Comparison of ENCODE assay signal across 8 mouse cellular contexts in genomic region chr6:147718052-147718712, GRCm38 (mm10).
DNase-seq lines count a peak whose midpoint lies in the region; ATAC-seq lines count a peak whose summit lies in the region.

No protein-coding gene starts in this region.

- H3K27me3 ChIP-seq in midbrain, embryonic 11.5 days (ENCODE audit: control insufficient read depth, insufficient read depth, low read length): no peaks in the 10 kb centered on the region
- no peaks in the 10 kb centered on the region for H3K27me3 ChIP-seq in liver, embryonic 11.5 days (replicated peaks; ENCODE audit: control insufficient read depth, insufficient read depth, low read length)

- no peaks in the 10 kb centered on the region for H3K4me1 ChIP-seq in midbrain, embryonic 11.5 days (ENCODE audit: control insufficient read depth, insufficient read depth, low read length)
- H3K4me1 ChIP-seq in liver, embryonic 11.5 days (replicated peaks; ENCODE audit: control insufficient read depth, insufficient read depth, low read length): no peaks in the 10 kb centered on the region

- WGBS in midbrain, embryonic 11.5 days: 51% methylated on average over 8 of the region's 8 CpGs
- WGBS in liver, embryonic 11.5 days: 54% methylated on average over 8 of the region's 8 CpGs

- H3K9me3 ChIP-seq in midbrain, embryonic 11.5 days (ENCODE audit: control insufficient read depth, low read length): no peaks in the 10 kb centered on the region
- H3K9me3 ChIP-seq in liver, embryonic 11.5 days (ENCODE audit: control insufficient read depth, low read length): no peaks in the 10 kb centered on the region

- no peak overlapping the region for H3K9ac ChIP-seq in midbrain, embryonic 11.5 days (ENCODE audit: low read length)
- no peak overlapping the region for H3K9ac ChIP-seq in liver, embryonic 11.5 days (ENCODE audit: low read depth, low read length)

- H3K36me3 ChIP-seq in midbrain, embryonic 11.5 days (ENCODE audit: control insufficient read depth, insufficient read depth, low read length): no peaks in the 10 kb centered on the region
- H3K36me3 ChIP-seq in liver, embryonic 11.5 days (ENCODE audit: control insufficient read depth, insufficient read depth, low read length): no peaks in the 10 kb centered on the region

- no peak for ATAC-seq in midbrain, embryonic 11.5 days (ENCODE audit: low FRiP score)
- ATAC-seq in liver, embryonic 11.5 days (replicated peaks; ENCODE audit: low FRiP score): no peak

- no peak overlapping the region for H3K27ac ChIP-seq in midbrain, embryonic 11.5 days (ENCODE audit: low read depth, low read length)
- H3K27ac ChIP-seq in liver, embryonic 11.5 days (ENCODE audit: low read depth, low read length): no peak overlapping the region

- H3K4me3 ChIP-seq in midbrain, embryonic 11.5 days (ENCODE audit: low read depth, low read length): no peak overlapping the region
- no peak overlapping the region for H3K4me3 ChIP-seq in liver, embryonic 11.5 days (ENCODE audit: low read depth, low read length)

- no peak overlapping the region for H3K4me2 ChIP-seq in midbrain, embryonic 11.5 days
- no peak overlapping the region for H3K4me2 ChIP-seq in liver, embryonic 11.5 days

- peak; percentile 10 for DNase-seq in kidney, adult 9 months
- no peak for DNase-seq in kidney, adult 11 months
- DNase-seq in cerebellum, adult 18-20 months: peak; percentile 83 to 90
- peak; percentile 12 to 19 for DNase-seq in frontal cortex, postnatal 14 days (ENCODE audit: low spot score in 2 of 2)
- DNase-seq in kidney, postnatal 25 days: peak; percentile 4 to 52
- DNase-seq in midbrain, embryonic 11.5 days (ENCODE audit: low spot score, missing footprints): peak; percentile 82
- DNase-seq in liver, embryonic 11.5 days (ENCODE audit: low spot score): no peak
- DNase-seq in thymus, postnatal 4 days: no peak

Comparison
In these comparisons a context has a peak if more than half of its experiments do, and no peak if none do; other contexts are left out.
1. DNase-seq: peak in kidney, adult 9 months (single experiment), cerebellum, adult 18-20 months (2 of 2), frontal cortex, postnatal 14 days (2 of 2), kidney, postnatal 25 days (2 of 2) and midbrain, embryonic 11.5 days (single experiment); none in kidney, adult 11 months (single experiment), liver, embryonic 11.5 days (single experiment) and thymus, postnatal 4 days (single experiment).